Mouse (Mus musculus) left cerebral cortex, postnatal 25 days (tissue): Measurements from ENCODE around the gene Elac2. TPM values are rescaled to one million over a fixed set of nuclear protein-coding genes. Genes with fewer than 3 reads are reported as not detected.

Experiments used
- DNase-seq, 2 experiments: peaks; one replicate each; pipeline ENCODE4 v3.0.0; 2022; ENCODE audit warnings: low spot score in 2 of 2, mixed read lengths in 1 of 2
- intact Hi-C: fragments of 180-260 bp; cut with DNase I; formaldehyde crosslinking; loops from one replicate; pipeline ENCODE4 v1.15.1; 2025
- total RNA-seq, 2 experiments: library from RNA; stranded (reverse); gene quantifications; 2 replicates each; pipeline ENCODE4 v1.2.3; 2021

Elac2 gene
- total RNA-seq, result 10 to 100 TPM; 27.3 to 28.0 TPM

GRCm38 (mm10) chr11:64978720-64979488, at the start of gene Elac2:
Elac2 (plus strand) TSS chr11:64979038.
- peak; percentile 98 to 99 for DNase-seq
- intact Hi-C loops, result no loop called here

DNA sequence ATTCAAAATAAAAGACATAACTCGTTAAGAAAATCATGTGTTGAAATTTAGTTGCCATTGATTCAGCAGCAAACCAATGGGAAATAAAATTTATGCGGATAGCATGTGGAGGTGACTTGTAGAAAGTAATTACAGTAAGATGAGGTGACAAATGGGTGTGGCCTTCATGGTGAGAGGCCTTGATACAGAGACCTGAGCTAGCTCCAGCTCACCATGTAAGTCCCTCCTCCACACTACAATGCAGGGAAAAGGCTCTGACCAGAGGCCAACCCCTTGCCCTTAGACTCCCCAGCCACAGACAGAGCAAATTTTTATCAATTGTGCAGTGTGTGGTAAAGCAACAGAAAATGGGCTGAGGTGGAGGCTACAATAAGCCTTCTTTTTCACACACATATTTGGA, 49.7 kb upstream of the Elac2 start:
- intact Hi-C loops, result no loop called here
- no peak for DNase-seq

GRCm38 (mm10) chr11:64931060-64931770, 47.6 kb upstream of the Elac2 start:
- intact Hi-C loops, result no loop called here
- DNase-seq, result no peak

DNA sequence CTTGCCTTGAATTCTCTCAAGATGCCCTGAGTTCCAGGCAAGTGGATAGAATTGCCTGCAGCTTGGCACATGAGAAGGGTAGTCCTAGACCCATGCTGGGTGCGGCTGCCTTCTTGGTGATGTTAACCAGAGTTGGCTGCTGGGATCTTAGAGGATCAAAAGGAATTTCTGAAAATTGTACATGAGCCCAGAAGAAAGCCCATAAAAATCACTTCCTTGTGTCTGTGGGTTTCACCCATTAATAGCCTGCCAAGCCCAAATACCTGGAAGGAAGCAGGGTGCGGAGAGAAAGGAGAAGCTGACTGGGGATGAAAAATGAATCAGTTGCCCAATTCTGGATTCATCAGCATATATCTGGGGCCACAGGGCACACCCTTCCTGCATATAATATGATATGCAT, 41.6 kb upstream of the Elac2 start:
- intact Hi-C loops, result no loop called here
- no peak for DNase-seq

- intact Hi-C loops, result no loop called here
Measured at GRCm38 (mm10) chr11:64941193-64941592, 37.6 kb upstream of the Elac2 start.

DNA sequence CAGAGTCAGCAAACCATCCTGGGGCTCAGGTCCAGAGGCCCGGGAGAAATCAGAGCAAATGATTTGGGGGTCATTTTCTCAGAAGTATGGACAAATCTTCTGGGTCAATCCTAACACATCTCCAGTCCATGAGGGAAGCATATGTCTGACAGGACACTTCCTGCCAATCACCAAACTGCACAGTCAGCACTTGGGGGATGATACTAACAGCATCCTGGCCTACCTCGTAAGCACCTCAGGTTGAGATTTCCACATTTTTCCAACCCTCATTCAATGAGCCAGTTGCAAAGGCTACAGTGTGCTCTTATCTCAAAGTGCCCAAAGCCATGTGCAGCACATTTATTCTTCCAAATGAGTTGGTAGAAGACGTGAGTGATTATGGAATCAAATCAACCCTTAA, 29.1 kb upstream of the Elac2 start:
- intact Hi-C loops, result no loop called here
- DNase-seq, result no peak

More at GRCm38 (mm10) chr11:64941193-64941592, 37.6 kb upstream of the Elac2 start:
- DNase-seq, result peak in 1 of 2 experiments; percentile 33

DNA sequence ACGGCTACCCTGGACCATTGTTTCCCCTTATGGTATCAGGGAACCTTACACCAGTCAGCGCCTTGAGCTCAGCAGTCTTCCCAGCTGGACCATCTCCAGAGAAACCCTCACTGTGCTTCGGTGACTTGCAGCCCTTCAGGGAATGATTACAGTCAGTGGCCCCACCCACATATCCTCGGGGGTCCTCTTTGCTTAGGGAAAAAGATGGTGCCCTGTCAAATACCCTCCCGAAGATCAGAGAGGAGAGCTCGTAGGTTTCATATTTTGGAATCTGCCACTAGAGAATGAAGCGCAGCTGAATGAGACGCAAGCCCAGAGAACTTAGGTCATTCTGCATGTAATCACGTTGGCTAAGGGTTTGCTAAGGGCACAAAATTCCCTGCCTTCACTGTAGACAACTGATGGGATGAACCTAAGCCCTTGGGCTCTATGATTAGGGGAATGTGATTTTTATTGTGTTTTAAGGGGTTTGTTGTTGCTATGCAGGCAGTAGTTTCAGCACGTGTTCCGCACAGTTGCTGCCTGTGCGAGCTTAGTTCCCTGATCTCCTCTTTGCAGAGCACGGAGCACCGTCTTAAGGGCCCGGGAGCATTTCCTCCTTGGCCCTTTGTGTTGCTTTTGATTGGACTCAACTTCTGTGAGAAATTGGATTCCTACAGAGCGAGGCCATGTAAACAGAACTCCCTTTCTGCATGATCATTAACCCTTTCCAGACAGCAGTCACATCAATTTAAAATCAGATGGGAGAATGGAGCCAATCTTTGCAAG, 21.7 kb upstream of the Elac2 start:
- intact Hi-C loops, result no loop called here

DNA sequence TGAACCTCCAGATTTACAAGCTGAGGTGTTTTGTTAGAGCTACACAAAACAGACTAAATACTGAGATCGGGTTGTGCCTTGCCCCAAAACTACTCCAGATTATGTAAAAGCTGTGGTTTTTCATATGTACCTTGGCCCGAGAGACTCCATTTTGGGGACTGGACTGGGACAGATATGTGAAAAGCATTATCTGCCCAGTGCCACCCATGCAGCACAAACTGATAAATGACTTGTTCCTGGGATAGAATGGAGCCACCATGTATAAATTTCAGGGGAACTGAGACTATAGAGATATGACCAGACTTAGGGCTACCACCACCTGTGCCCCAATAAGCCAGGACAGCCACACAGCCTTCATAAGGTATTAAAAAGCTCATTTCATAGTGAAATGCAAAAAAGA, 16.2 kb upstream of the Elac2 start:
- DNase-seq, result no peak
- intact Hi-C loops, result no loop called here

More for the DNA sequence above, 21.7 kb upstream of the Elac2 start:
- no peak for DNase-seq

- intact Hi-C loops, result loop anchor here (2.0 to 5.0 kb wide), 3 partner anchors 1046 to 1756 kb away; partner anchors contain the start of gene Hs3st3b1
- peak; percentile 75 to 84 for DNase-seq
Measured at GRCm38 (mm10) chr11:64968507-64968906, 10.3 kb upstream of the Elac2 start.

GRCm38 (mm10) chr11:64968939-64969342, 9.9 kb upstream of the Elac2 start:
- DNase-seq, result no peak
- intact Hi-C loops, result loop anchor here (2.0 to 5.0 kb wide), 3 partner anchors 1047 to 1757 kb away; partner anchors contain the start of gene Hs3st3b1

DNA sequence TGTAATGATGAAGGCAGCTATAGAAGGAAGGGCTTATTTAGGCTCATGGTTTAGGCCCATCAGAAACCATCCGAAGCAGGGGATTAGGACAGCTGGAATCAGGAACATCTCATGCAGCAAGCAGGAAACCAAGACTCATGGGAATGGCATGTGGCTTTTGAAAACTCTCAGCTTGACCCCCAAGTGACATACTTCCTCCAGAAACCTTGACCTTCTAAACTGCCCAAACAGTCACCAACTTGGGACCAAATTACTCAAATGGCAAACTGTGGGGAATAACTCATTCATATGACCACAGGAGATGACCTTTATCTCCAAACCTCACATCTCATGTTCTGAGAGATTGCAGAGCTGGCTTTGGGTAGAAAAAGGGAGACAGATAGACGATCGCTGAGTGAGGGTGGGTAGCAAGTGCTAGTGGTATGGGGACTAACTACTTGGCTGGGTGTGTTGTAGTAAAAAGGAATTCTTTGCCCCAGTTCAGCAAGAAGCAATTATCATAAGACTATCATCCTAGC, 7.3 kb upstream of the Elac2 start:
- no peak for DNase-seq
- intact Hi-C loops, result no loop called here

- intact Hi-C loops, result no loop called here
Measured at GRCm38 (mm10) chr11:64972418-64972817, 6.4 kb upstream of the Elac2 start.

GRCm38 (mm10) chr11:64979489-64979845, 629 bp downstream of the Elac2 start:
- intact Hi-C loops, result no loop called here
- no peak for DNase-seq

More at GRCm38 (mm10) chr11:64972418-64972817, 6.4 kb upstream of the Elac2 start:
- no peak for DNase-seq

DNA sequence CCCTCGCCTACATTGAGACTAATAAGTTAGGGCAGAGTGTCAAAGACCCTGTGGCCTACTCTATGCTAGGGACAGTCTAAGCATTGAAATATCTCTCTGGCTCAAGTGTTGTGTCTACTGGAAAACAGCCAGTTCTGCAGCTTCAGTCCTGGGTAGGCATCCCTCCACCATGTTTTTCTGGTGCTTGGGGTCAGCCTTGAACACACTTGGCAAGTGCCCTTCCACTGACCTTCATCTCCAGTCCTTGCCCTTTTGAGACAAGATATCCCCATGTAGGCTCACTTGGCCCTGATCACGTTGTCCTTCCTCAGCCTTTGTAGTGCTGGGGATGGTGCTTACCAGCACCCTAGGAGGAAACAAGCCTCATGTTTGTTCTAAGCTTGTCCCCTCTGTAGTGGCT, 9.7 kb downstream of the Elac2 start:
- DNase-seq, result no peak
- intact Hi-C loops, result no loop called here

DNA sequence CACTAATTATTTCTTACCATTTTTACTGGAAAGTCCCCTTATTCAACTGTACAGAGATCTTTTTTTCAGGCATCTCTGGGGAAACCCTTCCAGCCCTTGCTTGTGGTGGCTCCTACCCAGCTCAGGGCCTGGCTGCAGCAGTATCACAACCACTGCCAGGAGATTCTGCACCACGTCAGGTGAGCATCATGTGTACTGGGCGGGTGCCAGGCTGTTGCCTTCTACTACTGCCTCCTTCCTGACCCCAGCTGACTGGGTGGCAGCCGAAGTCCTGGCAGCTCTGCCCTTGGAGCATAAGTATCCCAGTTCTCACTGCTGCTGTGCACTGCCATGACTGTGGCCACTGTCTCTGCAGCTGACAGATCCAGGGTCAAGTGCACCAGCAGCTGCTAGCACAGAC, 19.6 kb downstream of the Elac2 start:
- intact Hi-C loops, result loop anchor here (10.0 kb wide), 1 partner anchor 676 kb away; no protein-coding TSS in a partner anchor
- DNase-seq, result no peak

DNA sequence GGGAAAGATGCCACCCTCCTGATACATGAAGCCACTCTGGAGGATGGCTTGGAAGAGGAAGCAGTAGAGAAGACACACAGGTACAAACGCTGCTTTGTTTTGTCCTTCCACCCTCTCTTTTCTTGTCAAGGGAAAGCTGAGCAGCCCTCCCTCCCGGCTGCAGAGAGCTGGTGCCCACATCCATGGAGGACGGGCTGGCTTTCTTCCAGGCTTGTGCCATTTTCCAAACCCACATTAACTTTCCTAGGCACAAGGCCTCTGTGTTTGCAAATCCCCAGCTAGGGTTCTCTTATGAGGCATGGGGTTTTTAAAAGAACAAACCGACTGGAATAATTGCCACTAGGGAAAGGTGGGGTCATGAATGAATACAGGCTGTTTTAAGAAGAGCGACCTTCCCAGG, 20.8 kb downstream of the Elac2 start:
- intact Hi-C loops, result loop anchor here (10.0 kb wide), 1 partner anchor 675 kb away; no protein-coding TSS in a partner anchor
- DNase-seq, result peak in 1 of 2 experiments; percentile 64

- no peak for DNase-seq
- intact Hi-C loops, result no loop called here
Measured at GRCm38 (mm10) chr11:65001729-65002128, 22.9 kb downstream of the Elac2 start.

DNA sequence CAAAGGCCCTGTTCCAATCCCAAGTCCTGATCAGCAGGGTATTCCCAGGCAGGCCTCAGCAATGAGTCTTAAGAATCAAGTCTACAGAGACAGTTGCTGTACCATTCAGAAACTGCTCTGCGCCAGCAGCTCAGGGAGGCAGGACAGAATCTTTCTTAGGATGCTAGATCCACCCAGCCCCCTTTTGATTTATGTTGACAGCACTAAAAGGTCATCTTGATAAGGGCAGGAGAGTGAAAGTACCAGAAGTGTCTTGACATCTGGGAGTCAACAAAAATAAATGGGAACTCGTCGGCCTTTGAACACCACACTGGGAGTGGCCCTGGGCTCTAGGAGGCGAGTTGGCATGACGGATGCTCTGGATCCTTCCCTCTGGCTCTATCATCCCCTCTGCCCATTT, 24.8 kb downstream of the Elac2 start:
- DNase-seq, result no peak
- intact Hi-C loops, result no loop called here

DNA sequence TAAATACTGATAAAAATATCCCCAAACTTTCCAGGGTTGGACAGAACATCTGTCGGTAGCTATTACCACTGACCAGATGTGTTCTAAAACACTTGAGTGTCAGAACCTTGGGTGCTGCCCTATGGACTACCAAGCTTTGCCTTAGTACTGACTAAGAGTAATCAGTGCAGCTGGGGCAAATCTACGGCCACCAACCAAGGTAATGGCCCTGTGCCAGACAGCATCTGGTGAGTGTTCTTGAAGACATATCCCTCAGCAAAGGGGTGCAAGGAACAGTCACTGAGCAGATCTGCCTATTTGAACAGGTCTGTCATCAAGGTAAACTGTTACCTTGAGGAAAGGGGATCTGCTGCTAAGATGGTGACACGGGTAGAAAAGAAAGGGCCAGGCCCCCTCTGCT, 26.0 kb downstream of the Elac2 start:
- no peak for DNase-seq
- intact Hi-C loops, result no loop called here

- DNase-seq, result no peak
- intact Hi-C loops, result no loop called here
Measured at GRCm38 (mm10) chr11:65006047-65006446, 27.2 kb downstream of the Elac2 start.
